Mouse (Mus musculus): ENCODE data around the gene Gm42688.
A peak's percentile ranks its signal among the peaks of the same experiment; 100 is the strongest.

DNA sequence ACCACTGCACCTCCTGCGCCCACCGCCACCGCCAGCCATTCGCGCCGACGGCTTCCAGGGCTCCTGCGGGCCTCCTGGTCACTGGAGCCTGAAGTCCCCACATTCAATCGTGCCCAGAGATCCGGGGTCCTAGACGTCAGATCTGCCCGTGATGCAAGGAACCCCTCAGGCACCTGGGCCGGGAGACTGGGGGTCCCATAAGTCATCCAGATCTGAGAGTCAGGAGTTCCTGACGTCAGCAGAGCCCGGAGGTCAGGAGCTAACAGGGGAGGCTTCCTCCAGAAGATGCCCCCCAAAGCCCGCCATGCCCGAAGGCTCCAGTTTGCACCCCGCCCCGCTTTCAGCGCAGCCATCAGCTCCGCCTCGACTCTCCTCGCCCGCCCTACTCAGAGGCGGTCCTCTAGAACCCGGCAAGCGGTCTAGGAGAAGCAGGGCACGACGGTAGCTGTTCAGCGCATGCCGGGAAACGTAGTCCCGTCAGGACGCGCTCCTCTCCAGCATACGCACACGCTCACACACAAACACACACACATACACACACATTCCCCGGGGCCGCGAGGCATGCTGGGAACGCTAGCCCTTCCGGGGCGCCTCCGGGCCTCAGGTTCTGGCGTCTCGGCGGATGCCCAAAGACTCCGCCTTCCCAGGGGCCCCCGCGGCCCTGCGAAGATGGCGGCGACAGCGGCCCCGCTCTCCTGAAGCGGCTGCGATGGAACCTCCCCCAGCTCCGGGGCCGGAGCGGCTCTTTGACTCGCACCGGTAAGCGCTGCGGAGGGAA lies 47.2 kb upstream of the Gm42688 start, which contains the start of gene Aup1:
- TF ChIP-seq EP300 (IDR thresholded peaks at IDR 0.05; ENCODE audit: insufficient read depth, low read depth, low read length) (peak; percentile 54; the same call in 1 of the 2 replicates), CTCF (IDR thresholded peaks at IDR 0.05; ENCODE audit: low read depth, low read length) (no peak), POLR2A (IDR thresholded peaks at IDR 0.05; ENCODE audit: insufficient read depth, low read length) (peak; percentile 58)

Data from ES-Bruce4 (cell line).